Mouse (Mus musculus): ENCODE results near the gene 4931406P16Rik.

- no peak for TF ChIP-seq CTCF (IDR thresholded peaks at IDR 0.05; ENCODE audit: low read depth, low read length)
- no peak for TF ChIP-seq GATA1 (IDR thresholded peaks at IDR 0.05; ENCODE audit: borderline replicate concordance, low read length)
- no peak for TF ChIP-seq POLR2AphosphoS5 (IDR thresholded peaks at IDR 0.05; ENCODE audit: insufficient replicate concordance, low read depth, low read length)
Measured at GRCm38 (mm10) chr7:34321958-34322357, 8.6 kb upstream of the 4931406P16Rik start.
